Mouse (Mus musculus) cerebellum, adult 2 months (tissue): ENCODE results near the gene Tigd3.

ENCODE experiments used
- CTCF ChIP-seq: fragments of 200-500 bp; IDR thresholded peaks from 2 replicates; pipeline ENCODE4 v1.5.1; 2011; ENCODE audit warnings: low read depth, mild to moderate bottlenecking, control low read depth, low read length, moderate library complexity, borderline replicate concordance; ENCODE audit not compliant: insufficient read depth
- POLR2A ChIP-seq: fragments of 200-500 bp; IDR thresholded peaks from 2 replicates; pipeline ENCODE4 v1.6.1; 2011; ENCODE audit warnings: low read length, control low read depth, borderline replicate concordance; ENCODE audit not compliant: insufficient read depth

DNA sequence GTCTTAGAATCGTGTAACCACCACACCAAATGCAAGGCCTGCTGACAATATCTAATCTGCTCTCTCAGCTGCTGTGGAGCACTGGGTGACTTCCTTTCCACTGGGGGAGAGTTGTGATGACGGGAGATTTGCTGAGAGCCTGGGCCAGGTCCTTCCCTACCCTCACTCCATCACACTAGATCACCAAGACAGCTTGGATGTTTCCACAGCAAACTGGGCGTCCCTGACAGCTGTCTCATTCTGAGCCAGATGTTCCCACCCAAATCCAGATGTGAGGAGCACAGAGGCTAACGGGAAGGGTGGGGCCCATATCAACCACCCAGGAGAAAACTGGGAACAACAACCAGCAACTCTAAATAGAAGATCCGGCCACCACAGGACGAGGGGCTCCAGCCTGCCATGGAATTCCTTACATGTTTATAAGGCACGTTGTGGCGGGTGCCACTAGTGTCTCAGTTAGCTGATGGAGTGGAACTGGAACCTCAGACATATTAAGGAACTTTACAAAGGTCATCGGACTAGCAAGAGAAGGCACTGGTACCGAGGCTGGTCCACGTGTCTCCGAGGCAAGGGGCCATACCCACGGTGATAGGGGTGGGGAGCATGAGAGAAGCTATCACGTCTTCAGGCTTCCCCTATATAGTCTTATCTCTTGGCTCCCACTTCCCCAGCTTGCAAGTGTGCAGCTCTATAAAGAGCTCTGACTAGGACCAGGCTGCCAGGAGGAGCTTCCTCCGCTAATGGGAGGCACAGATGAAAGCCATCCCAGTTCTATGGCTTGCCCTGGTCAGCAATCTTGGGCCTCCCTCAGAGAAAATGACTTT lies 28.4 kb upstream of the Tigd3 start:
- no peak for TF ChIP-seq CTCF
- no peak for TF ChIP-seq POLR2A
